Mouse (Mus musculus) left cerebral cortex, adult 2 months (tissue): ENCODE measurements around the gene Eif3i. TPM values are rescaled to one million over a fixed set of nuclear protein-coding genes. Genes with fewer than 3 reads are reported as not detected.

Experiments used
- DNase-seq, 2 experiments: peaks; one replicate each; pipeline ENCODE4 v3.0.0; 2021 to 2022; ENCODE audit warnings: low spot score in 2 of 2, mixed read lengths in 1 of 2; ENCODE audit errors: extremely low spot score in 1 of 2
- H3K27ac ChIP-seq: fragments of 200-600 bp; 2 replicates; pipeline ENCODE4 v1.8.1; 2022
- H3K4me3 ChIP-seq: fragments of 200-600 bp; 2 replicates; pipeline ENCODE4 v1.8.1; 2022
- CTCF ChIP-seq: fragments of 200-600 bp; IDR thresholded peaks from 2 replicates; pipeline ENCODE4 v1.8.1; 2022; ENCODE audit warnings: antibody characterized with exemption, mild to moderate bottlenecking, moderate library complexity
- intact Hi-C: fragments of 180-260 bp; cut with DNase I; formaldehyde crosslinking; loops from one replicate; pipeline ENCODE4 v1.15.1; 2025
- total RNA-seq, 2 experiments: library from RNA; stranded (reverse); gene quantifications; 2 replicates each; pipeline ENCODE4 v1.2.3; 2021

Eif3i gene
- total RNA-seq, 2 experiments from 2014 or later, result 124 to 129 TPM

- no peak for TF ChIP-seq CTCF
- intact Hi-C loops, result no loop called here
- no peak overlapping the region for H3K4me3 ChIP-seq
- no peak overlapping the region for H3K27ac ChIP-seq
- no peak for DNase-seq
Observed at GRCm38 (mm10) chr4:129617121-129617641, 16.7 kb upstream of the Eif3i start.

GRCm38 (mm10) chr4:129616631-129617030 lies 16.2 kb upstream of the Eif3i start:
- no peak for DNase-seq
- no peak for TF ChIP-seq CTCF
- intact Hi-C loops, result no loop called here

GRCm38 (mm10) chr4:129615801-129616290 lies 15.4 kb upstream of the Eif3i start:
- intact Hi-C loops, result no loop called here
- no peak for DNase-seq
- no peak for TF ChIP-seq CTCF
- Histone ChIP-seq H3K4me3 (no peak overlapping the region), H3K27ac (no peak overlapping the region)

More at GRCm38 (mm10) chr4:129616631-129617030, 16.2 kb upstream of the Eif3i start:
- Histone ChIP-seq H3K27ac (no peak overlapping the region), H3K4me3 (no peak overlapping the region)

GRCm38 (mm10) chr4:129614093-129614492 lies 13.6 kb upstream of the Eif3i start, which contains the start of gene Dcdc2b:
TSS of gene Dcdc2b (minus strand) at chr4:129614257.
- DNase-seq, result no peak
- no peak within 1 kb of the TSS for H3K4me3 ChIP-seq
- TF ChIP-seq CTCF, result no peak
- no peak within 1 kb of the TSS for H3K27ac ChIP-seq
- intact Hi-C loops, result no loop called here

GRCm38 (mm10) chr4:129610472-129610871 lies 10.0 kb upstream of the Eif3i start:
- intact Hi-C loops, result no loop called here
- no peak for DNase-seq
- TF ChIP-seq CTCF, result no peak
- H3K4me3 ChIP-seq, result no peak overlapping the region
- no peak overlapping the region for H3K27ac ChIP-seq

GRCm38 (mm10) chr4:129610026-129610425 lies 9.6 kb upstream of the Eif3i start:
- no peak for DNase-seq
- no peak for TF ChIP-seq CTCF
- Histone ChIP-seq H3K4me3 (no peak overlapping the region), H3K27ac (no peak overlapping the region)
- intact Hi-C loops, result no loop called here

GRCm38 (mm10) chr4:129609139-129609631 lies 8.7 kb upstream of the Eif3i start:
- H3K27ac ChIP-seq, result no peak overlapping the region; the same call in 1 of the 2 replicates
- no peak for DNase-seq
- intact Hi-C loops, result loop anchor here (5.0 kb wide), 1 partner anchor 117 kb away; the partner anchor contains the start of genes Fam229a and Tssk3
- TF ChIP-seq CTCF, result no peak
- no peak overlapping the region for H3K4me3 ChIP-seq

- Histone ChIP-seq H3K4me3 (no peak overlapping the region), H3K27ac (peak overlapping the region; percentile 79)
- intact Hi-C loops, result loop anchor here (5.0 kb wide), 1 partner anchor 116 kb away; the partner anchor contains the start of genes Fam229a and Tssk3
- DNase-seq, result peak; percentile 72 to 79
- TF ChIP-seq CTCF, result peak; percentile 88
Observed at GRCm38 (mm10) chr4:129608426-129609025, 8.1 kb upstream of the Eif3i start.

GRCm38 (mm10) chr4:129588865-129589264 lies 11.6 kb downstream of the Eif3i start:
- no peak for TF ChIP-seq CTCF
- Histone ChIP-seq H3K4me3 (no peak overlapping the region), H3K27ac (no peak overlapping the region)
- intact Hi-C loops, result no loop called here
- no peak for DNase-seq

- H3K27ac ChIP-seq, result no peak overlapping the region
- DNase-seq, result no peak
- TF ChIP-seq CTCF, result no peak
- H3K4me3 ChIP-seq, result no peak overlapping the region
- intact Hi-C loops, result no loop called here
Observed at GRCm38 (mm10) chr4:129586943-129587342, 13.5 kb downstream of the Eif3i start.

- Histone ChIP-seq H3K27ac (no peak overlapping the region), H3K4me3 (no peak overlapping the region)
- intact Hi-C loops, result no loop called here
- TF ChIP-seq CTCF, result no peak
- no peak for DNase-seq
Observed at GRCm38 (mm10) chr4:129585773-129586172, 14.7 kb downstream of the Eif3i start.

GRCm38 (mm10) chr4:129584884-129585608 lies 15.4 kb downstream of the Eif3i start:
- Histone ChIP-seq H3K27ac (peak overlapping the region; percentile 66), H3K4me3 (peak overlapping the region; percentile 45)
- intact Hi-C loops, result no loop called here
- peak; percentile 75 for TF ChIP-seq CTCF
- DNase-seq, result peak; percentile 78 to 79
